Mouse (Mus musculus): ENCODE results near the gene Nfic. TPM values are rescaled to one million over a fixed set of nuclear protein-coding genes. Genes with fewer than 3 reads are reported as not detected.

Nfic gene
- polyA plus RNA-seq, 1 experiment from 2014 or later = 21.4 TPM

DNA sequence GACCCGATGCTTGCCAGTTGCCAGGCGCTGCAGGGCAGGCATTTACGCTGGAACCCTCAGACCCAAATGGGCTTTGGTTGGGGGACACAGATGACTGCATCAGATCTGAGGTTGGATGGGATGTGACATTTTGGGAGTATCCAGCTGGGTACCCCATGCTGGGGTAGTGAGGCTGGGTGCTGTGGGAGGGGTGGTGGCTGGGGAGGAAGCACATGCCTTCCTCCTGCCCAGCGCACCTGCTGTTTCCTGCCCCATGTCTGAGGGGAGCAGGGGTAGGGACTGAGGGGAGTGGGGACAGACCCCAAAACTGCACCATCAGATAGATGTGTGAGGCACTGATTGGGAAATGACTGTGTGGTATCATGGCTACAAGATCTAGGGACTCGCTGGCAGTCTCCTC, 58.7 kb downstream of the Nfic start:
- H3K27ac ChIP-seq (ENCODE audit: low read depth, low read length) = no peak overlapping the region
- H3K4me1 ChIP-seq (replicated peaks; ENCODE audit: control insufficient read depth, insufficient read depth, low read length) = peaks cover 23% of the 10 kb centered on the region
- H3K27me3 ChIP-seq (replicated peaks; ENCODE audit: control insufficient read depth, insufficient read depth, low read length) = peaks cover 3% of the 10 kb centered on the region; the same call in 1 of the 2 replicates
- no peaks in the 10 kb centered on the region for H3K9me3 ChIP-seq (ENCODE audit: control insufficient read depth, low read length)
- DNase-seq (ENCODE audit: low spot score) = no peak
- H3K36me3 ChIP-seq (ENCODE audit: control insufficient read depth, insufficient read depth, low read length) = peaks cover 9% of the 10 kb centered on the region; the same call in 1 of the 2 replicates
- H3K9ac ChIP-seq (ENCODE audit: low read depth, low read length) = no peak overlapping the region
- WGBS = 79% methylated on average over 5 of the region's 5 CpGs
- H3K4me2 ChIP-seq = no peak overlapping the region
- no peak for ATAC-seq (replicated peaks; ENCODE audit: low FRiP score)
- H3K4me3 ChIP-seq (ENCODE audit: low read depth, low read length) = no peak overlapping the region

GRCm38 (mm10) chr10:81395865-81396264, 59.6 kb downstream of the Nfic start:
- Histone ChIP-seq H3K27me3 (replicated peaks; ENCODE audit: control insufficient read depth, insufficient read depth, low read length) (peaks cover 3% of the 10 kb centered on the region; the same call in 1 of the 2 replicates), H3K36me3 (ENCODE audit: control insufficient read depth, insufficient read depth, low read length) (peaks cover 8% of the 10 kb centered on the region; the same call in 1 of the 2 replicates), H3K4me3 (ENCODE audit: low read depth, low read length) (no peak overlapping the region), H3K4me2 (no peak overlapping the region), H3K9ac (ENCODE audit: low read depth, low read length) (no peak overlapping the region), H3K27ac (ENCODE audit: low read depth, low read length) (no peak overlapping the region), H3K9me3 (ENCODE audit: control insufficient read depth, low read length) (no peaks in the 10 kb centered on the region), H3K4me1 (replicated peaks; ENCODE audit: control insufficient read depth, insufficient read depth, low read length) (peaks cover 15% of the 10 kb centered on the region)
- no peak for DNase-seq (ENCODE audit: low spot score)
- 94% methylated on average over 4 of the region's 4 CpGs for WGBS
- no peak for ATAC-seq (replicated peaks; ENCODE audit: low FRiP score)

- peaks cover 6% of the 10 kb centered on the region; the same call in 1 of the 2 replicates for H3K36me3 ChIP-seq (ENCODE audit: control insufficient read depth, insufficient read depth, low read length)
- no peak overlapping the region for H3K4me2 ChIP-seq
- H3K27ac ChIP-seq (ENCODE audit: low read depth, low read length) = no peak overlapping the region
- peaks cover 14% of the 10 kb centered on the region for H3K4me1 ChIP-seq (replicated peaks; ENCODE audit: control insufficient read depth, insufficient read depth, low read length)
- H3K9ac ChIP-seq (ENCODE audit: low read depth, low read length) = no peak overlapping the region
- DNase-seq (ENCODE audit: low spot score) (no peak), ATAC-seq (replicated peaks; ENCODE audit: low FRiP score) (no peak)
- no peak overlapping the region for H3K4me3 ChIP-seq (ENCODE audit: low read depth, low read length)
- 13% methylated on average over 5 of the region's 5 CpGs for WGBS
- no peaks in the 10 kb centered on the region for H3K9me3 ChIP-seq (ENCODE audit: control insufficient read depth, low read length)
- no peaks in the 10 kb centered on the region for H3K27me3 ChIP-seq (replicated peaks; ENCODE audit: control insufficient read depth, insufficient read depth, low read length)
Measured at GRCm38 (mm10) chr10:81395127-81395526, 60.3 kb downstream of the Nfic start.

DNA sequence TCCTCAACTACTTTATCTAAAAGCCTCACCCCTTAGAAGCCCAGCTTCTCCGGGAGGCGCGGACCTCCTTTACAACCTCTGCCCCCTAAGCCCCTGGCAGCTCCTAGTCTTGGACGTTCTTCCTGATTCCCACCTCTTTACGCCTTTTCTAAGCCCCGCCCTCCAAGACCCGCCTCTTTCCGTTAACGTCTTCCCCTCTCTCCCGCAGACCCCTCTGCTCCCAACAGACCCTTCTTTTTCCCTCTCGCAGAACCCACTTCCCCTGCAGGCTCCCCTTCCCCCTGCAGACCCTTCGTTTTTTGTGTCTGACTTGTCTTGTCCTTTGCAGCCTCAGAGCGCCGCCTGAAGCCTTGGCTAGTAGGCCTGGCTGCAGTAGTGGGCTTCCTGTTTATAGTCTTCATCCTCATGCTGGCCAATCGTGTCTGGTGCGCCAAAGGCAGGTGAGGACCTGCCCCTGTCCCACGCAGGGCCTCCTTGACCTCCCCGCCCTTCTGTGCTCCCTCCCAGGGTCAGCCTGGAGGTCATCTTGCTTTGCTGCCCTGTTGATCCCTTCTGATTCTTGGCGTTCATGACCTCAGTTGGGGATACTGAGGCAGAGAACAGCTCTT, 61.9 kb downstream of the Nfic start:
- Histone ChIP-seq H3K4me3 (ENCODE audit: low read depth, low read length) (peak overlapping the region; percentile 15), H3K4me1 (replicated peaks; ENCODE audit: control insufficient read depth, insufficient read depth, low read length) (peaks cover 22% of the 10 kb centered on the region), H3K4me2 (peak overlapping the region; percentile 43), H3K9me3 (ENCODE audit: control insufficient read depth, low read length) (no peaks in the 10 kb centered on the region), H3K27ac (ENCODE audit: low read depth, low read length) (no peak overlapping the region; the same call in 1 of the 2 replicates), H3K36me3 (ENCODE audit: control insufficient read depth, insufficient read depth, low read length) (peaks cover 1% of the 10 kb centered on the region), H3K27me3 (replicated peaks; ENCODE audit: control insufficient read depth, insufficient read depth, low read length) (no peaks in the 10 kb centered on the region), H3K9ac (ENCODE audit: low read depth, low read length) (peak overlapping the region; percentile 11)
- WGBS = 5% methylated on average over 19 of the region's 19 CpGs
- ATAC-seq (replicated peaks; ENCODE audit: low FRiP score) (no peak), DNase-seq (ENCODE audit: low spot score) (no peak)

- Histone ChIP-seq H3K4me2 (peak within 1 kb of the TSS; percentile 43), H3K4me1 (replicated peaks; ENCODE audit: control insufficient read depth, insufficient read depth, low read length) (peaks cover 26% of the 10 kb centered on the region), H3K36me3 (ENCODE audit: control insufficient read depth, insufficient read depth, low read length) (peaks cover 9% of the 10 kb centered on the region), H3K9me3 (ENCODE audit: control insufficient read depth, low read length) (no peaks in the 10 kb centered on the region), H3K4me3 (ENCODE audit: low read depth, low read length) (peak within 1 kb of the TSS; percentile 15), H3K27ac (ENCODE audit: low read depth, low read length) (no peak within 1 kb of the TSS; the same call in 1 of the 2 replicates), H3K27me3 (replicated peaks; ENCODE audit: control insufficient read depth, insufficient read depth, low read length) (no peaks in the 10 kb centered on the region), H3K9ac (ENCODE audit: low read depth, low read length) (peak within 1 kb of the TSS; percentile 11)
- no peak for DNase-seq (ENCODE audit: low spot score)
- WGBS = 51% methylated on average over 14 of the region's 14 CpGs
- ATAC-seq (replicated peaks; ENCODE audit: low FRiP score) = no peak
Measured at GRCm38 (mm10) chr10:81392781-81393185, 62.7 kb downstream of the Nfic start, which contains the start of gene Smim24. Gene Smim24, plus strand, starts transcription at chr10:81393051.

- Histone ChIP-seq H3K9me3 (ENCODE audit: control insufficient read depth, low read length) (no peaks in the 10 kb centered on the region), H3K27ac (ENCODE audit: low read depth, low read length) (no peak overlapping the region), H3K27me3 (replicated peaks; ENCODE audit: control insufficient read depth, insufficient read depth, low read length) (no peaks in the 10 kb centered on the region), H3K9ac (ENCODE audit: low read depth, low read length) (no peak overlapping the region), H3K36me3 (ENCODE audit: control insufficient read depth, insufficient read depth, low read length) (peaks cover 12% of the 10 kb centered on the region), H3K4me3 (ENCODE audit: low read depth, low read length) (no peak overlapping the region), H3K4me2 (no peak overlapping the region), H3K4me1 (replicated peaks; ENCODE audit: control insufficient read depth, insufficient read depth, low read length) (peaks cover 26% of the 10 kb centered on the region)
- ATAC-seq (replicated peaks; ENCODE audit: low FRiP score) (no peak), DNase-seq (ENCODE audit: low spot score) (no peak)
- 71% methylated on average over 6 of the region's 6 CpGs for WGBS
Measured at GRCm38 (mm10) chr10:81392270-81392669, 63.2 kb downstream of the Nfic start.

- 87% methylated on average over 13 of the region's 13 CpGs for WGBS
- no peak overlapping the region for H3K4me3 ChIP-seq (ENCODE audit: low read depth, low read length)
Measured at GRCm38 (mm10) chr10:81390678-81390965, 64.8 kb downstream of the Nfic start.

GRCm38 (mm10) chr10:81389801-81390677, 65.4 kb downstream of the Nfic start:
- Histone ChIP-seq H3K9me3 (ENCODE audit: control insufficient read depth, low read length) (no peaks in the 10 kb centered on the region), H3K27me3 (replicated peaks; ENCODE audit: control insufficient read depth, insufficient read depth, low read length) (no peaks in the 10 kb centered on the region), H3K9ac (ENCODE audit: low read depth, low read length) (no peak overlapping the region), H3K4me3 (ENCODE audit: low read depth, low read length) (no peak overlapping the region), H3K36me3 (ENCODE audit: control insufficient read depth, insufficient read depth, low read length) (peaks cover 25% of the 10 kb centered on the region), H3K4me2 (no peak overlapping the region), H3K4me1 (replicated peaks; ENCODE audit: control insufficient read depth, insufficient read depth, low read length) (peaks cover 37% of the 10 kb centered on the region), H3K27ac (ENCODE audit: low read depth, low read length) (no peak overlapping the region)
- 60% methylated on average over 23 of the region's 23 CpGs for WGBS
- ATAC-seq (replicated peaks; ENCODE audit: low FRiP score) (peak; percentile 59; the same call in 1 of the 2 replicates), DNase-seq (ENCODE audit: low spot score) (no peak)

More at GRCm38 (mm10) chr10:81390678-81390965, 64.8 kb downstream of the Nfic start:
- Histone ChIP-seq H3K36me3 (ENCODE audit: control insufficient read depth, insufficient read depth, low read length) (peaks cover 25% of the 10 kb centered on the region), H3K4me2 (no peak overlapping the region), H3K9me3 (ENCODE audit: control insufficient read depth, low read length) (no peaks in the 10 kb centered on the region), H3K9ac (ENCODE audit: low read depth, low read length) (no peak overlapping the region), H3K27ac (ENCODE audit: low read depth, low read length) (no peak overlapping the region), H3K27me3 (replicated peaks; ENCODE audit: control insufficient read depth, insufficient read depth, low read length) (no peaks in the 10 kb centered on the region), H3K4me1 (replicated peaks; ENCODE audit: control insufficient read depth, insufficient read depth, low read length) (peaks cover 32% of the 10 kb centered on the region)
- no peak for ATAC-seq (replicated peaks; ENCODE audit: low FRiP score)
- DNase-seq (ENCODE audit: low spot score) = no peak
